Mouse (Mus musculus): ENCODE measurements around the gene Ptpn12. TPM values are rescaled to one million over a fixed set of nuclear protein-coding genes. Genes with fewer than 3 reads are reported as not detected.

Ptpn12 gene
- 10 to 100 TPM; 38.1 to 38.8 TPM for total RNA-seq (2021)

- intact Hi-C loops (cut with DNase I) = loop anchor here (2.0 to 10.0 kb wide), 8 partner anchors 21 to 589 kb away; partner anchors contain the start of genes Armc10, Ccdc146, Fam185a and Fbxl13
- peak; percentile 96 to 97 for DNase-seq (ENCODE audit: low spot score in 2 of 2)
Measured at GRCm38 (mm10) chr5:21055820-21056531, at the start of gene Ptpn12. Gene Ptpn12, minus strand, starts transcription at chr5:21055911.

DNA sequence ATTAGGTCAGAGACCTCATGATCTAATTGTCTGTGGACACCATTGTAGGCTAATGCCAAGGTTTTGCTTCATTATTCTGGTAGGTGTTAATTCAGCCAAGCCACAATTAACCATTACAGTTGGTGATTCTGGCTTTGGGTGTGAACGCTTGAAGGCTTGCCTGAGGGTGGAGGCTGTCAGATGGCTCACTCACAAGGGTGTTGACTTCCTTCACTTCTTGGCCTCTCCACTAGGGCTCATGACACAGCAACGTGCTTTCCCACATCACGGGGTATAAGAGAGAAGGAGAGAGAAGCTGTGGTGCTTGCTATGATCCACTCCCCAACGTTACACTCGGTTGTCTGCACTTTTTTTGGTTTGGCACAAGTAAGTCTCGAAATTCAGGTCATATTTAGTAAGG lies 35.5 kb upstream of the Ptpn12 start:
- intact Hi-C loops (cut with DNase I) = no loop called here
- DNase-seq (ENCODE audit: low spot score in 2 of 2) = no peak

- intact Hi-C loops (cut with DNase I) = loop anchor here (2.0 to 10.0 kb wide), 7 partner anchors 82 to 588 kb away; partner anchors contain the start of genes Armc10, Ccdc146, Fam185a and Fbxl13
- DNase-seq (ENCODE audit: low spot score in 2 of 2) = no peak
Measured at GRCm38 (mm10) chr5:21057217-21057616, 1.5 kb upstream of the Ptpn12 start.

DNA sequence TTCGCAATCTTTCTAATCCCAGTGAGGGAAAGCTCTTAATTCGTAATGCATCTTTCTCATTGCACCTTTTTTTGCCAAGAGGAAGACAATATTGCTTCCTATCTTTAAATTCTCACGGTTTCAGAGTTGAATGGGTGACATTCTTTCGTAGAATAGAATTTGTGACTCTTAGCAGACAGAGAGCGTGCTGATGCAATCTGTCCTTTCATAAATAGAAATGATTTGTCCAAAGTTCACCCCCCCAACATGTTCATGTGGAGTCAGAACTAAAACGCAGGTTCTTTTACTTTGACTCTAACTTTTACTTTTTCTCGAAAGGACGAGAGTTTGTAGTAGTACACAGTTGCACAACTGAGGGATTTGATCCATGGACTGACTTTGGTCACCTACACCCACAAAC lies 884 bp upstream of the Ptpn12 start:
- intact Hi-C loops (cut with DNase I) = loop anchor here (2.0 to 10.0 kb wide), 7 partner anchors 82 to 588 kb away; partner anchors contain the start of genes Armc10, Ccdc146, Fam185a and Fbxl13
- DNase-seq (ENCODE audit: low spot score in 2 of 2) = no peak

DNA sequence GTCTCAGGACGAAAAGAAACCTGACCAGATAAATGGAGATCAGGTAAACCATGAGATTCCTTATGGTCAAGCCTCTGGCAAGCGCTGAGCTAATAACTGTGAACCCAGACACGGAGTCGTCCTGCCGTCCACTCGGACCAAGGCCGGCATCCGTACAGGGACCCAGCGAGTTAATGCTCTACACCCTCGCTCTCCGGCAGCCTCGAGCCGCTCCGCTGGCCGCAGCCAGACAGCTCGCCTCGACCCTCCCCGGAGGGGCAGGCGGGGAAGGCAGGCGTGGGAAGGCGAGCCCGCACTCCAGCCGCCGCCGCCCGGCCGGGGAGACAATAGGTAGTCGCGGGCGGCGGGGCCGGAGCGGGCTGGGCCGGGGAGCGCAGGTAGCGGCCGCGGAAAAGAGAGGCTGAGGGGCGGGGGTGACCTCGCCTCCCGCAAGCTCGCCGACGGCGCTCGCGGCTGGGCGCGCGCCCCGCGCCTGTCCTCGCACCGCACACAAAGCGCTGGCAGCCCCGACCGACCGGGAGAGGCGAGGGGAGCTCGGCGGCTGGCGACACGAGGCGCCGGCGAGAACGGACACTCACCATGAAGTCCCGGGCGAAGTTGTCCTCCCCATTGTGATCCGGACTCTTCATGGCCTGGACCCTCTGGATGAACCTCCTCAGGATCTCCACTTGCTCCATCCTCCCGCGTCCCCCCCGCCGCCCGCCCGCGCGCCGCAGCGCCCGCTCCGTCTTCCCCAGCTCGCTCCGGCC lies 466 bp downstream of the Ptpn12 start:
- intact Hi-C loops (cut with DNase I) = loop anchor here (2.0 to 10.0 kb wide), 5 partner anchors 20 to 590 kb away; partner anchors contain the start of genes Armc10, Ccdc146, Fam185a and Fbxl13
- peak in 1 of 2 experiments; percentile 27 for DNase-seq (ENCODE audit: low spot score in 2 of 2)

GRCm38 (mm10) chr5:21054472-21055070 lies 1.1 kb downstream of the Ptpn12 start:
- intact Hi-C loops (cut with DNase I) = loop anchor here (2.0 to 10.0 kb wide), 5 partner anchors 20 to 590 kb away; partner anchors contain the start of genes Armc10, Ccdc146, Fam185a and Fbxl13
- DNase-seq (ENCODE audit: low spot score in 2 of 2) = peak; percentile 56 to 77

- no peak for DNase-seq (ENCODE audit: low spot score in 2 of 2)
- intact Hi-C loops (cut with DNase I) = loop anchor here (2.0 to 10.0 kb wide), 3 partner anchors 19 to 591 kb away; partner anchors contain the start of genes Armc10, Ccdc146, Fam185a and Fbxl13
Measured at GRCm38 (mm10) chr5:21053571-21054307, 2.0 kb downstream of the Ptpn12 start.

DNA sequence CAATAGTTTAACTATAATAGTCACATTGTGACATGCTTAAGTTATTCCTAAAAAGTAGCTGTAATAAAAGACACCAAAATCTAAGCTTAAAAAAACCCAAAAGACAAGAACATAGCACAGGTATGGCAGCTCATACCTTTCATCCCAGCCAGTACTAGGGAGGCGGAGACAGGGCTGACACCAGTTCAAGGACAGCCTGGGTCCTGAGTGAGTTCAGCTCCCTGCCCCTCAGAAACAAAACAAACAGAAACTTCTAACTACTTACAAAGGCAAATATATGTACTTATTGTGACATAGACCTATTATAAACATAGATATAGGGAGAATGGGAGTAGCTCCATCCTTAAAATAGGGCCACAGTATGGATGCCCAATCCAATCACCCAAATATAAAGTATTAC lies 3.2 kb downstream of the Ptpn12 start:
- DNase-seq (ENCODE audit: low spot score in 2 of 2) = no peak
- intact Hi-C loops (cut with DNase I) = loop anchor here (10.0 kb wide), 2 partner anchors 372 to 592 kb away; partner anchors contain the start of genes Armc10, Ccdc146, Fam185a and Fbxl13

- intact Hi-C loops (cut with DNase I) = loop anchor here (10.0 kb wide), 2 partner anchors 374 to 594 kb away; partner anchors contain the start of genes Armc10, Ccdc146, Fam185a and Fbxl13
- DNase-seq (ENCODE audit: low spot score in 2 of 2) = no peak
Measured at GRCm38 (mm10) chr5:21050770-21051122, 5.0 kb downstream of the Ptpn12 start.

DNA sequence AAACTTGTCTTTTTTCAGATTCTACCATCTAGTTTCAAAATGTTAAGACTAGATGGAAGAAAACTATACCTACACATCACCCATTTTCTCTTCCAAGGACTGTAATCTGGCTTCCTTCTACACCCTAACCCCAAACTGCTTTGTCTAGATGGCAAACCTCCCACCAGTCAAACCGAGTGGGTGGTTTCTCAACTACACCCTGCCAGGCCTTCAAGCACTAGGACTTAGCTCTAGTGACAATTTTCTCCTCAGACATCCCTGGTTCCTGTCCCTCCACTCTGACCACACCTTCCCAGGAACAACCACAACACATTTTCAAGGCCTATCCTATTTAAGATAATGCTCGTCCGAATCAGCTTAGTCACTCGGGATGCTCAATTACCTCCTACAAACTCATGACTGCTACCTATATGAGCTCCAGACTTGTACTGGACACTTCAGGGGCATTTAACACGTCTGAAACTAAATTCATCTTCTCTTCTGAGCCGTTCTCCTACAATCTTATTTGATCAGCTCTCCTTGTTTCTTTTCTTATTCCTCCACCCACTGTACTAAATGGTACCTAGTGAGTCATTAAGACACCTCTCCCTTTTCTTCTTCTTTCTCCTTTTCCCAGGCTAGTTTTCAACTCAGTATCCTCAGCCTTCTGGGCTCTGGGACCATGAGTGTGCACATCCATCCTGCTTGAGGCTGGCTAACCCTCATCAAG lies 5.5 kb downstream of the Ptpn12 start:
- DNase-seq (ENCODE audit: low spot score in 2 of 2) = peak in 1 of 2 experiments; percentile 62
- intact Hi-C loops (cut with DNase I) = loop anchor here (10.0 kb wide), 2 partner anchors 375 to 595 kb away; partner anchors contain the start of genes Armc10, Ccdc146, Fam185a and Fbxl13

GRCm38 (mm10) chr5:21049006-21049405 lies 6.7 kb downstream of the Ptpn12 start:
- intact Hi-C loops (cut with DNase I) = no loop called here
- DNase-seq (ENCODE audit: low spot score in 2 of 2) = no peak

- no peak for DNase-seq (ENCODE audit: low spot score in 2 of 2)
- intact Hi-C loops (cut with DNase I) = no loop called here
Measured at GRCm38 (mm10) chr5:21047114-21047513, 8.6 kb downstream of the Ptpn12 start.

GRCm38 (mm10) chr5:21046150-21047048 lies 9.3 kb downstream of the Ptpn12 start:
- no peak for DNase-seq (ENCODE audit: low spot score in 2 of 2)
- intact Hi-C loops (cut with DNase I) = no loop called here

- intact Hi-C loops (cut with DNase I) = no loop called here
- DNase-seq (ENCODE audit: low spot score in 2 of 2) = no peak
Measured at GRCm38 (mm10) chr5:21045462-21045861, 10.2 kb downstream of the Ptpn12 start.

DNA sequence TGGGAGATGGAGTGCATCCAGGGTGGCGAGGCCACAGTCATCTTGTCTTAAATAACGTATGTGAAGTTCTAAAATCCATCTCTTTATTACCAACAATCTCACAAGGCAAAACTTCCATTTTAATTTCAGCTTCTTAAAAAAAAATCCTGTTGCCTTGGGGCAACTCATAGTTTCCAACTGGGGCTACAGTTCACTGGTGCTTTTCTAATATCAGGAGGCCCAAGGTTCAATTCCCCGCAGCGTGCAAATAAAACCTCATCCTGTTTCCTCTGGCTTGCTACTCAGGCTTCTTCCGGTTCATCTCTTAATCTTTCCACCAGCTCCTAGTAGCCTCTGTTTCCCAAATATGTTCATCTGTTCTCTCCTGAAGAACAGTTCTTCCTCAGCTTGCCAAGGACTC lies 17.6 kb downstream of the Ptpn12 start:
- intact Hi-C loops (cut with DNase I) = no loop called here
- DNase-seq (ENCODE audit: low spot score in 2 of 2) = no peak

DNA sequence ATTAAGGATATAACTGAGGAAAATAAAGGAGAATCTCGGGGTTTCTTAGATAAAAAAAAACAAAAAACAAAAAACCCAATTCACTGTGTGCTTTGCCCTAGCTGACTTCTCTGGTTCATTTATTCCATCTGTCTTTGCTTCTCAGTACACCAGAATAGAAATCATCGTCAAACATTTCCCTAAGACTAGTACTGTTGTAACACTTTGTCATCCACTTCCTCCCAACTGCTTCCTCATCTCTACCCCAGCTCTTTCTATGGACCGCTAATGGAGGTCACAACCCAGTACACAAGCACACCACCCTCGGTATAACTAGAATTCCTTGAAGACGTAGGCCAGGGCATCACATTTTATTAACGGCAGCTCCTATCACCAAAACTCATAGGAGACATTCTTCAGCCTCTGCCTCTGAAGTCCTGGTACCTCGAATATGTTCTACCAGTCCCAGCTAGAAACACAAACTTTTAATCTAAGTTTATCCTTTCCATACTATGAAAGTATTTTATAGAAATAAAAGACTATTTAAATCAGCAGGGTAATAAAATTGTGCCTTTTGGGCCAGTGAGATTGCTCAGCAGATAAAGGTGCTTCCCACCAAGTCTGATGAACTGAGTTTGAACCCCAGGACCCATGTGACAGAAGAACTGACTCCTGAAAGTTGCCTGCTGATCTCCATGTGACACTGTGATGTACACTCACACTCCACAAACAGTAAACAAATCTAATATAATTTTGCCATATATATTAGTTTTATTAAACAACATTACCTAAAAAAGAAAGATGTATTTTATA lies 19.8 kb downstream of the Ptpn12 start:
- intact Hi-C loops (cut with DNase I) = loop anchor here (2.0 kb wide), 1 partner anchor 19 kb away; the partner anchor contains the start of gene Ptpn12
- DNase-seq (ENCODE audit: low spot score in 2 of 2) = no peak

Measured in left cerebral cortex, postnatal 25 days (tissue).